Mouse (Mus musculus): ENCODE results near the gene Ralgps1.

DNA sequence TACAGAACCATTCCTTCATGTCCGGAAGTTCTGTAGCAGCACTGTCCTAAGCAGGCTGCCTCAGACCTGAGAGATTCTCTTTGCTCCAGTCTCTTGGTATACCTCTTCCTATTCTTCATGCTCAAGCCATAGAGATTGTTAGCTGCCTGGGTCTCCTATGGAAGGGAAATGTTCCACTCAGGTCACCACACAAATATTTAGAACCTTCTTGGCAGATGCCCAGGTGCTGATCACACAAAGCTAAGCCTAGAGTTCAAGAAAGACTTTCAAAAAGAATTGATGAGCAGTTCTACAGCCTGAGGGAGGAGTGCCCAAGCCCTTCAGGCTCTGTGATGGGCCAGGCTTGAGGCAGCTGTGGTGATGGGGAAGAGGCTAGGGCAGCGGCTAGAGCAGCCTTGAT lies 242.3 kb downstream of the Ralgps1 start:
- TF ChIP-seq CTCF (IDR thresholded peaks at IDR 0.05; ENCODE audit: borderline replicate concordance, control insufficient read depth, extremely low read depth, insufficient read depth, low read length, poor library complexity) (no peak), POLR2A (IDR thresholded peaks at IDR 0.05; ENCODE audit: control insufficient read depth, extremely low read depth, insufficient read depth, low read length, poor library complexity) (no peak)

Measured in thymus, adult 2 months (tissue).